Mouse (Mus musculus) MEL (cell line): Measurements from ENCODE around the gene Ifna4. TPM values are rescaled to one million over a fixed set of nuclear protein-coding genes. Genes with fewer than 3 reads are reported as not detected.

Experiments
- DNase-seq: peaks from one replicate; pipeline ENCODE4 v3.0.0; 2011; ENCODE audit warnings: low read depth, low spot score
- H3K27ac ChIP-seq: 2 replicates; pipeline ENCODE4 v1.5.1; 2012; ENCODE audit warnings: low read depth, mild to moderate bottlenecking, control low read depth, low read length, moderate library complexity; ENCODE audit not compliant: control insufficient read depth
- H3K27me3 ChIP-seq, 2 experiments: fragments of 150-350 bp in 1 of 2; sonication (generic) in 1 of 2; 2 replicates each; pipeline ENCODE4 v1.6.1; 2012; ENCODE audit warnings: low read length in 2 of 2, mild to moderate bottlenecking in 2 of 2, improper control_type of control experiment in 1 of 2, moderate library complexity in 1 of 2; ENCODE audit not compliant: insufficient read depth in 2 of 2, control insufficient read depth in 1 of 2
- H3K36me3 ChIP-seq, 2 experiments: 2 replicates each; pipeline ENCODE4 v1.6.1; 2012 to 2014; ENCODE audit warnings: low read length in 2 of 2, improper control_type of control experiment in 1 of 2, inconsistent platforms in 1 of 2, mild to moderate bottlenecking in 1 of 2; ENCODE audit not compliant: insufficient read depth in 2 of 2, control insufficient read depth in 1 of 2
- H3K4me1 ChIP-seq, 2 experiments: fragments of 150-350 bp in 1 of 2; sonication (generic) in 1 of 2; 2 replicates each; pipeline ENCODE4 v1.6.1; 2012; ENCODE audit warnings: low read length in 2 of 2, improper control_type of control experiment in 1 of 2, mild to moderate bottlenecking in 1 of 2; ENCODE audit not compliant: insufficient read depth in 2 of 2, control insufficient read depth in 1 of 2
- H3K4me3 ChIP-seq, 2 experiments: fragments of 150-350 bp in 1 of 2; sonication (generic) in 1 of 2; 2 replicates each; pipeline ENCODE4 v1.5.1; 2012; ENCODE audit warnings: low read depth in 2 of 2, low read length in 2 of 2, mild to moderate bottlenecking in 2 of 2, moderate library complexity in 2 of 2, control low read depth in 1 of 2, improper control_type of control experiment in 1 of 2; ENCODE audit not compliant: control insufficient read depth in 1 of 2, insufficient read depth in 1 of 2
- H3K79me2 ChIP-seq: 2 replicates; pipeline ENCODE4 v1.6.1; 2012; ENCODE audit warnings: mild to moderate bottlenecking, low read length, moderate library complexity; ENCODE audit not compliant: control insufficient read depth, poor library complexity, insufficient read depth
- H3K9ac ChIP-seq: 2 replicates; pipeline ENCODE4 v1.6.1; 2012; ENCODE audit warnings: low read depth, mild to moderate bottlenecking, control low read depth, low read length, moderate library complexity; ENCODE audit not compliant: control insufficient read depth, poor library complexity, severe bottlenecking
- H3K9me3 ChIP-seq: fragments of 150-350 bp; sonication (generic); replicated peaks from 2 replicates; pipeline ENCODE4 v1.6.1; 2012; ENCODE audit warnings: mild to moderate bottlenecking, low read length, improper control_type of control experiment, moderate library complexity; ENCODE audit not compliant: insufficient read depth
- BHLHE40 ChIP-seq: IDR thresholded peaks from 2 replicates; pipeline ENCODE4 v1.6.1; 2012; ENCODE audit warnings: low read depth, mild to moderate bottlenecking, inconsistent platforms, low read length, improper control_type of control experiment, borderline replicate concordance
- CHD1 ChIP-seq: IDR thresholded peaks from 2 replicates; pipeline ENCODE4 v1.6.1; 2012; ENCODE audit warnings: low read depth, mild to moderate bottlenecking, inconsistent platforms, low read length, improper control_type of control experiment
- CTCF ChIP-seq, 3 experiments: IDR thresholded peaks in 2 of 3; conservative IDR thresholded peaks in 1 of 3; 2 replicates each; pipeline ENCODE4 v1.5.1; 2011 to 2012; ENCODE audit warnings: low read length in 3 of 3, low read depth in 2 of 3, mild to moderate bottlenecking in 2 of 3, improper control_type of control experiment in 1 of 3, inconsistent platforms in 1 of 3, mixed read lengths in 1 of 3, moderate library complexity in 1 of 3; ENCODE audit not compliant: control insufficient read depth in 1 of 3, insufficient read depth in 1 of 3, poor library complexity in 1 of 3, severe bottlenecking in 1 of 3
- ELF1 ChIP-seq: IDR thresholded peaks from 2 replicates; pipeline ENCODE4 v1.6.1; 2014; ENCODE audit warnings: low read depth, mild to moderate bottlenecking, inconsistent platforms, low read length, improper control_type of control experiment, moderate library complexity
- EP300 ChIP-seq, 2 experiments: IDR thresholded peaks; 2 replicates each; pipeline ENCODE4 v1.6.1; 2011; ENCODE audit warnings: improper control_type of control experiment in 2 of 2, low read length in 2 of 2, low read depth in 1 of 2, mild to moderate bottlenecking in 1 of 2
- GABPA ChIP-seq: IDR thresholded peaks from 2 replicates; pipeline ENCODE4 v1.6.1; 2012; ENCODE audit warnings: low read depth, mild to moderate bottlenecking, inconsistent platforms, low read length, improper control_type of control experiment, moderate library complexity
- HCFC1 ChIP-seq: IDR thresholded peaks from 2 replicates; pipeline ENCODE4 v1.6.1; 2012; ENCODE audit warnings: low read depth, mild to moderate bottlenecking, inconsistent platforms, low read length, improper control_type of control experiment, moderate library complexity
- MAX ChIP-seq: IDR thresholded peaks from 2 replicates; pipeline ENCODE4 v1.6.1; 2011; ENCODE audit warnings: low read length, improper control_type of control experiment
- MEF2A ChIP-seq: IDR thresholded peaks from 2 replicates; pipeline ENCODE4 v1.6.1; 2014; ENCODE audit warnings: low read depth, mild to moderate bottlenecking, inconsistent platforms, low read length, improper control_type of control experiment; ENCODE audit not compliant: poor library complexity, insufficient replicate concordance, severe bottlenecking; ENCODE audit errors: extremely low read depth
- MYB ChIP-seq: IDR thresholded peaks from 2 replicates; pipeline ENCODE4 v1.6.1; 2011; ENCODE audit warnings: mild to moderate bottlenecking, low read depth, low read length, improper control_type of control experiment
- MYC ChIP-seq: IDR thresholded peaks from 2 replicates; pipeline ENCODE4 v1.6.1; 2011; ENCODE audit warnings: low read depth, mild to moderate bottlenecking, low read length, improper control_type of control experiment, moderate library complexity
- NRF1 ChIP-seq: IDR thresholded peaks from 2 replicates; pipeline ENCODE4 v1.6.1; 2014; ENCODE audit warnings: low read depth, mild to moderate bottlenecking, inconsistent platforms, low read length, improper control_type of control experiment, moderate library complexity; ENCODE audit not compliant: poor library complexity, insufficient read depth, severe bottlenecking
- POLR2AphosphoS2 ChIP-seq: IDR thresholded peaks from 2 replicates; pipeline ENCODE4 v1.6.1; 2011; ENCODE audit warnings: low read length, improper control_type of control experiment
- RAD21 ChIP-seq: IDR thresholded peaks from 2 replicates; pipeline ENCODE4 v1.6.1; 2011; ENCODE audit warnings: mild to moderate bottlenecking, low read depth, low read length, improper control_type of control experiment
- SMC3 ChIP-seq: IDR thresholded peaks from 2 replicates; pipeline ENCODE4 v1.6.1; 2011; ENCODE audit warnings: low read depth, low read length, improper control_type of control experiment
- TAL1 ChIP-seq: IDR thresholded peaks from 2 replicates; pipeline ENCODE4 v1.6.1; 2012; ENCODE audit warnings: mild to moderate bottlenecking, inconsistent platforms, low read length, moderate library complexity, mixed read lengths
- UBTF ChIP-seq: IDR thresholded peaks from 2 replicates; pipeline ENCODE4 v1.6.1; 2012; ENCODE audit warnings: low read depth, mild to moderate bottlenecking, inconsistent platforms, low read length, improper control_type of control experiment, moderate library complexity, borderline replicate concordance; ENCODE audit not compliant: insufficient read depth
- USF1 ChIP-seq: IDR thresholded peaks from 2 replicates; pipeline ENCODE4 v1.6.1; 2014; ENCODE audit warnings: low read depth, mild to moderate bottlenecking, inconsistent platforms, low read length, improper control_type of control experiment, moderate library complexity
- ZNF384 ChIP-seq: IDR thresholded peaks from 2 replicates; pipeline ENCODE4 v1.6.1; 2012; ENCODE audit warnings: low read depth, mild to moderate bottlenecking, inconsistent platforms, low read length, improper control_type of control experiment
- polyA plus RNA-seq, 2 experiments: library from polyadenylated mRNA; stranded (reverse) in 1 of 2; unstranded in 1 of 2; fragments of >175 nt in 1 of 2; fragments of >200 nt in 1 of 2; gene quantifications; 2 replicates each; pipeline versions ENCODE4 v1.2.1 to v1.2.4; 2012; ENCODE audit warnings: low replicate concordance in 2 of 2, low read depth in 1 of 2; ENCODE audit not compliant: insufficient read length in 2 of 2, insufficient read depth in 1 of 2, missing spikeins in 1 of 2
- total RNA-seq: library from RNA; depleted of rRNA; stranded (reverse); fragments of 300-350 nt; gene quantifications from 2 replicates; pipeline ENCODE4 v1.2.3, GENCODE M21; 2012

Gene Ifna4
- total and polyA plus RNA-seq, 3 experiments: not detected

- H3K36me3 ChIP-seq: no peaks in the 10 kb centered on the region
- peaks cover 8 to 21% of the 10 kb centered on the region in 2 experiments for H3K27me3 ChIP-seq
- TF ChIP-seq CTCF (IDR thresholded peaks at IDR 0.05 in 2 of 3, conservative IDR thresholded peaks at IDR 0.05 in 1 of 3; ENCODE audit: control insufficient read depth in 1 of 3, insufficient read depth in 1 of 3, low read depth in 2 of 3, low read length in 3 of 3, poor library complexity in 1 of 3, severe bottlenecking in 1 of 3): peak in 2 of 3 experiments; percentile 36 to 65; a peak in 4 of 6 replicates
- peak; percentile 26 for TF ChIP-seq SMC3
- TF ChIP-seq EP300 (IDR thresholded peaks at IDR 0.05; ENCODE audit: low read depth in 1 of 2, low read length in 2 of 2): no peak
- TF ChIP-seq POLR2AphosphoS2: no peak
- 0 out of 2 replicates have a peak, but pooled peaks have one; percentile 5 for TF ChIP-seq RAD21
- TF ChIP-seq ELF1: no peak
- TF ChIP-seq, all 39 proteins: peak for 3
- Histone ChIP-seq H3K4me1 (no peaks in the 10 kb centered on the region; a peak in 1 of 4 replicates), H3K9me3 (no peaks in the 10 kb centered on the region), H3K27ac (no peak overlapping the region), H3K4me3 (peak overlapping the region in 1 of 2 experiments; percentile 34; a peak in 1 of 4 replicates), H3K79me2 (no peaks in the 10 kb centered on the region), H3K9ac (no peak overlapping the region)
- DNase-seq: peak; percentile 51
These were observed 3.7 kb downstream of the Ifna4 start for GRCm38 (mm10) chr4:88845334-88845733.

- H3K4me3 ChIP-seq: no peak within 1 kb of the TSS
- TF ChIP-seq MEF2A: no peak
- no peak for TF ChIP-seq MAX
- TF ChIP-seq HCFC1: no peak
- no peak for TF ChIP-seq UBTF
- TF ChIP-seq TAL1: no peak
- no peak for TF ChIP-seq USF1
- TF ChIP-seq GABPA: no peak
- no peak for TF ChIP-seq CHD1
- no peak for TF ChIP-seq MYC
- TF ChIP-seq BHLHE40: no peak
- TF ChIP-seq MYB: no peak
- no peak for TF ChIP-seq ZNF384
- no peak for TF ChIP-seq POLR2AphosphoS2
- no peak for TF ChIP-seq NRF1
- no peak within 1 kb of the TSS for H3K9ac ChIP-seq
- H3K4me1 ChIP-seq: no peaks in the 10 kb centered on the region; a peak in 1 of 4 replicates
- H3K79me2 ChIP-seq: no peaks in the 10 kb centered on the region
- H3K27me3 ChIP-seq: peaks cover 4 to 26% of the 10 kb centered on the region in 2 experiments
- H3K27ac ChIP-seq: no peak within 1 kb of the TSS
- H3K36me3 ChIP-seq: no peaks in the 10 kb centered on the region
- no peak for DNase-seq
- H3K9me3 ChIP-seq: no peaks in the 10 kb centered on the region
These were observed 8.0 kb downstream of the Ifna4 start, which contains the start of gene Ifna1 for GRCm38 (mm10) chr4:88849698-88850097. TSS of gene Ifna1 (plus strand) at chr4:88850087.
